In genomic region chr11:78837989-78838388, GRCm38 (mm10) we compare ENCODE assay signal across 8 mouse cellular contexts. TPM values are rescaled to one million over a fixed set of nuclear protein-coding genes. Genes with fewer than 3 reads are reported as not detected.
A peak's percentile ranks its signal among the peaks of the same experiment; 100 is the strongest.
DNase-seq lines count a peak whose midpoint lies in the region; ATAC-seq and TF ChIP-seq lines count a peak whose summit lies in the region.

No protein-coding gene starts in this region.

- no peak for TF ChIP-seq POLR2A in olfactory bulb, adult 2 months (IDR thresholded peaks at IDR 0.05; ENCODE audit: insufficient read depth, low read depth, low read length)

- peak; percentile 53; the same call in 1 of the 2 replicates for TF ChIP-seq CTCF in olfactory bulb, adult 2 months (IDR thresholded peaks at IDR 0.05; ENCODE audit: insufficient read depth, low read depth, low read length)

- no peak overlapping the region for H3K27ac ChIP-seq in forebrain, embryonic 14.5 days (ENCODE audit: low read depth, low read length)
- H3K27ac ChIP-seq in forebrain, embryonic 12.5 days: no peak overlapping the region
- H3K27ac ChIP-seq in olfactory bulb, adult 2 months (ENCODE audit: insufficient read depth, low read depth, low read length): no peak overlapping the region

- 0 out of 2 replicates have a peak, but pooled peaks cover 4% of the 10 kb centered on the region for H3K36me3 ChIP-seq in forebrain, embryonic 14.5 days (ENCODE audit: control insufficient read depth, insufficient read depth, low read length)
- peaks cover 11% of the 10 kb centered on the region; the same call in 1 of the 2 replicates for H3K36me3 ChIP-seq in forebrain, embryonic 12.5 days (replicated peaks)

- H3K4me1 ChIP-seq in forebrain, embryonic 14.5 days (ENCODE audit: control insufficient read depth, insufficient read depth, low read length): no peaks in the 10 kb centered on the region
- peaks cover 8% of the 10 kb centered on the region; the same call in 1 of the 2 replicates for H3K4me1 ChIP-seq in forebrain, embryonic 12.5 days
- peaks cover 4% of the 10 kb centered on the region for H3K4me1 ChIP-seq in olfactory bulb, adult 2 months (ENCODE audit: control insufficient read depth, insufficient read depth, low read length)

- DNase-seq in forebrain, embryonic 14.5 days (ENCODE audit: low spot score): peak; percentile 53
- DNase-seq in 3T3-L1 (ENCODE audit: low read depth, low spot score): peak; percentile 57
- DNase-seq in adrenal gland, adult 8-10 months: peak; percentile 72
- peak; percentile 72 for DNase-seq in embryo, embryonic 9.5 days (ENCODE audit: extremely low spot score)
- DNase-seq in layer of hippocampus, postnatal 25 days (ENCODE audit: extremely low spot score in 1 of 2, low spot score in 1 of 2): peak; percentile 68 to 88
- peak; percentile 77 to 93 for DNase-seq in thymus, postnatal 10 days (ENCODE audit: low spot score in 2 of 2)

- no peak for ATAC-seq in forebrain, embryonic 14.5 days
- ATAC-seq in forebrain, embryonic 12.5 days (ENCODE audit: low FRiP score): no peak

- no peak overlapping the region for H3K9ac ChIP-seq in forebrain, embryonic 14.5 days (ENCODE audit: low read length)
- H3K9ac ChIP-seq in forebrain, embryonic 12.5 days: no peak overlapping the region

- no peak overlapping the region for H3K4me2 ChIP-seq in forebrain, embryonic 14.5 days (ENCODE audit: low read length)
- H3K4me2 ChIP-seq in forebrain, embryonic 12.5 days: no peak overlapping the region

- no peaks in the 10 kb centered on the region for H3K27me3 ChIP-seq in forebrain, embryonic 14.5 days (replicated peaks; ENCODE audit: control insufficient read depth, insufficient read depth, low read length)
- no peaks in the 10 kb centered on the region for H3K27me3 ChIP-seq in forebrain, embryonic 12.5 days

- WGBS in forebrain, embryonic 14.5 days: 6% methylated on average over 11 of the region's 11 CpGs
- 11% methylated on average over 11 of the region's 11 CpGs for WGBS in forebrain, embryonic 12.5 days
- 19% methylated on average over 11 of the region's 11 CpGs for WGBS in olfactory bulb, adult 2 months

- H3K4me3 ChIP-seq in forebrain, embryonic 14.5 days (ENCODE audit: low read depth, low read length): no peak overlapping the region
- H3K4me3 ChIP-seq in forebrain, embryonic 12.5 days (replicated peaks): no peak overlapping the region
- H3K4me3 ChIP-seq in olfactory bulb, adult 2 months (ENCODE audit: insufficient read depth, low read depth, low read length): no peak overlapping the region

- H3K9me3 ChIP-seq in forebrain, embryonic 14.5 days (replicated peaks; ENCODE audit: control insufficient read depth, low read length): no peaks in the 10 kb centered on the region
- no peaks in the 10 kb centered on the region for H3K9me3 ChIP-seq in forebrain, embryonic 12.5 days

RNA-seq across cellular contexts. Expression of gene Lyrm9, which starts 11.6 kb away (rescaled TPM):
- polyA plus RNA-seq in forebrain, embryonic 14.5 days (2014; fragmentation: Nextera tagmentation; extraction: Ambion mirVana): 21.8 and 22.1 TPM in 2 replicates
- polyA plus RNA-seq in forebrain, embryonic 12.5 days (2016; fragmentation: Nextera tagmentation; extraction: Ambion mirVana): 24.8 and 26.0 TPM in 2 replicates
- 10 to 100 TPM; 40.6 to 46.6 (median 42.1) TPM for total RNA-seq in adrenal gland, adult 8-10 months (2022)
- total RNA-seq in layer of hippocampus, postnatal 25 days (2021): 10 to 100 TPM; 15.5 to 21.6 TPM
- polyA plus RNA-seq in olfactory bulb, adult 2 months (2012; ENCODE audit: insufficient read depth, insufficient read length, low replicate concordance, missing spikeins): not detected in 2 replicates
